Mouse (Mus musculus): ENCODE data around the gene Mvd.

Mvd gene

DNA sequence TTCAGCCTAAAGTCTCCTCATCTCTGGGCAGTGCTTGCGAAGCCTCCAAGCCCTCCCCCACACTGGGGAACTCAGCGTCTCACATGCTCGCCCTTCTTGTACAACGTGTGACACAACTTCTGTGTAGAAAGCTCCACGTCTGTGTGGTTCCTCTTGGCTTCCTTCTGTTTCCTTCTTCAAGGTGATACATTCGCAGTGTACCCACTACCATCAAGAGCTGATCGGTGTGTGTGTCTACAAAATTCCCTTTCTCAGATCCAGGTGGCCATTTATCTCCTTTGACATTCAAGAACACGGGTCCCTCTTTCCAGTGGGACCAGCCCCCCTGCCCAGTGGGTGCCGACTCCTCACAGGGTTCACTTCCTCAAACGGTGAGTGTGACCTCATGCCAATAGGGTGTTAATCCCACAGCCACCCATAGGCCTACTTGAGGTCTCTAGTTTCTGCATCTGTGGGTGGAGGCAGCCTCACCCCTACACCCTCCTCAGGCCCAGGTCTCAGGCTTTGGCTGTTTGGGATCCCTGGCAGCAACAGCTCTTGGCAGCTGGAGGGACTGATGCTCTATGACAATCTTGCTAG is 13.1 kb downstream of the Mvd start:
- no peak for DNase-seq (ENCODE audit: low read depth in 2 of 2, low spot score in 2 of 2)

DNA sequence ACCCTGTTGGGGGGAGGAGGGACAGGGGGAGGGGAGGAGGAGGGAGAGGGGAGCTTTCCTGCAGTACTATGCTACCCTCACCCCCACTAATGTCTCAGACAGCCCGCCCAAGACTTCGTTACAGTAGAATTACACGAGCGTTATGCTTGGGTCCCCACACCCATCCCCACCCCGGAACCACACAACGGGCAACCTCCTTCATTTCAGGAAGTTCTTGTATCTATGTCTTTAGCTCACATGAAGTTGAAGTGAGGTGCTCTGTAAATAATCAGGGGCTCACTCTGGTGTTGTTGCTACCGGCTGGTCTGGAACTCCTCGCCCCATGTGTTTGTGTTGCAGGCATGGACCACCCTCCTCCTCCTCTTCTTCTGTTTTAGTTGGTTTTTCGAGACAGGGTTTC is 15.1 kb downstream of the Mvd start:
- DNase-seq (ENCODE audit: low read depth in 2 of 2, low spot score in 2 of 2) = no peak

DNA sequence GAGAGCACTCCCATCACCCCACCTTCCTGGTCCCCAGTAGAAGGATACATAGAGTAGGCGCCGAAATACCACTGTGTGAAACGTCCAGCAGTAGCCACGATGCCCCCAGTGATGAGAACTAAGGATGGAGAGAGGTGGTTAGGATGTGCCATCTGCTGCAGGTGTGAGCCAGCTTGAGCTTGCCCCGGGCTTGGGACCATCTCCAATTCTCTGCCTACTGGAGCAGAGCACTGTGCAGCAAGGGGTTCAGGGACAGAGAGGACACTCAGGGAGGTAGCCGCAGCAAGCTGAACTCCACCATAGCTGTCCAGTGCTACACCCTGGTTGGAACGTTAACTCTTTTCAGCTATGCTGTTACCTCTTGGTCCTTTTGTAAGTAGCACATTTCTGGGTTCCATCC is 15.6 kb downstream of the Mvd start:
- no peak for DNase-seq (ENCODE audit: low read depth in 2 of 2, low spot score in 2 of 2)

DNA sequence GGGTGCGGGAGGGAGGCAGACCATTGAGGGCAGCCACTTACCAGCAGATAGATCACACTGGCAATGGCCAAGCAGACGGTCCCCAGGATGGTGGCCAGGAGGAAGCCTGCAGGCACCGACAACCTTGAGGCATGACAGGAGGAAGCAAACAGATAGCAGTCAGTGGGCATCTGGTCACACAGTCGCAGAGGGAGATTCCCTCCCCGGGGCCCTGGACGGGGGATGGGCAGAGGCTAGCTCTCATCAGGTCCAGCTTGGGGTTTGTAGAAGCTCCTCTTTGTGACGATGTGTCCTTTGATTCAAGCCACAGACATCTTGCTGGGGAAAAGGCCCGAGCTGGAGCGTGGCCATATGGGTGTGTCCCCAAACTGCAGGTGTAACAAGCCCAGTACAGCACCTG is 17.1 kb downstream of the Mvd start:
- DNase-seq (ENCODE audit: low read depth in 2 of 2, low spot score in 2 of 2) = no peak

DNA sequence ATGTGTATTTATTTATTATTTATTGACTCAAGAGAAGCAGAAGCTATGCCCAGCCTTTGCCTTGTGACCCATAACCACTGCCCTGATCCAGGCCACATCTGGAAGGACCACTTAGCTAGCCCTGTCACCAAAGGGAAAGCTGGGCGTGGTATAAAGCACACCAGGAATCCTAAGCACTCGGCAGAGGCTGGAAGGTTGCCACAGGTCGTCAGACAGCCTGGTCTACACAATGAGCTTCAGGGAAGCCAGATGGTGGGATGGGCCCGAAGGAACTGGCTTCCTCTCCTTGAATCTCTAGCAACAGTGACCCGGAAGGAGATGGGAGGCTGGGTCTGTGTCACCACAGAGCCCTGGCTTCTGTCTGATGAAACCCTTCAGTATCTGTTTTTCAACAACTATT is 19.6 kb downstream of the Mvd start:
- DNase-seq (ENCODE audit: low read depth in 2 of 2, low spot score in 2 of 2) = no peak

DNA sequence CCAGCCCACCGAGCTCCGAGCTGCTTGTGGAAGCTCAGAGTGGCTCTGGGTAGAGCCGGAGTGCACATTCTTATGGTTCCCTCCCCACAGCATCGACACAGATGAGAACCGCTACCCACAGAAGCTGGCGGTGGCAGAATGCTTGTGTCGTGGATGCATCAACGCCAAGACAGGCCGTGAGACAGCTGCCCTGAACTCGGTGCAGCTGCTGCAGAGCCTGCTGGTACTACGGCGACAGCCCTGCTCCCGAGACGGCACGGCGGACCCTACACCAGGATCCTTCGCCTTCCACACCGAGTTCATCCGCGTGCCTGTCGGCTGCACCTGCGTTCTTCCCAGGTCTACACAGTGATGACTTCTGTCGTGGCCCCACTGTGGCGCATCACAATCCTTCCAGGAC is 20.0 kb downstream of the Mvd start:
- DNase-seq (ENCODE audit: low read depth in 2 of 2, low spot score in 2 of 2) = no peak

DNA sequence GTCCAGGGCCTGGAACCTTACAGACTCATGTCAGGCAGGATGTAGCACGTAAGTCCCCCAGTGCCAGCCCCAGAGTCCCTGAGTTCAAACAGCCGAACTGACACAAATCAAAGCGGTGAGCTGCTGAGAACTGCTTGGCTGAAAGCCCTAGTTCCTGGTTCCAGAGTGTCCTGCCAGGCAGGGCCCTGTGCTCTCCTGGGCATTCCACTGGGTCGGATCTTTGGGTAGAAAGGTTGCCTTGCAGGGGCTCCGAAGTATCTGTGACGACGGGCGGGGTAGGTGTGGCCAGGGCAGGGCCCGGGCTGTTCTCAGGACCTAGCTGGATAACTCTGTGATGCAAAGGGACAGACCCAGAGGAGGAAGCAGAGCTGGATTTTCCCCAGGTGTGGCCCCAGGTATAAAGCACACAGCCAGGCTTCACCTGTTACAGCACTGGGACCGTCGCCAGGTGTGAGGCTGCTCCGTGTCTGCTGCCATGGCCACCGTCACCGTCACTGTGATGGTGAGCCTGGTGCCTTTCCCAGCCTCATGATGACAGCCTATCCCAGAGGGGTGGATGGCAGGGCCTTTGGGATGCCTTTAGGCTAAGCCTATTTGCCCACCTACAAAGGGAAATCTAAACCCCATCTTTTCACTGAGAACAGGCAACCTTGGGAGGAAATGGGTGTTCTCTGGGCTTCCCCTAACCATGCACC is 21.7 kb downstream of the Mvd start, which contains the start of gene Il17c:
Il17c (plus strand) TSS at position 645 of the 695 bp plus-strand sequence.
- DNase-seq (ENCODE audit: low read depth in 2 of 2, low spot score in 2 of 2) = no peak

DNA sequence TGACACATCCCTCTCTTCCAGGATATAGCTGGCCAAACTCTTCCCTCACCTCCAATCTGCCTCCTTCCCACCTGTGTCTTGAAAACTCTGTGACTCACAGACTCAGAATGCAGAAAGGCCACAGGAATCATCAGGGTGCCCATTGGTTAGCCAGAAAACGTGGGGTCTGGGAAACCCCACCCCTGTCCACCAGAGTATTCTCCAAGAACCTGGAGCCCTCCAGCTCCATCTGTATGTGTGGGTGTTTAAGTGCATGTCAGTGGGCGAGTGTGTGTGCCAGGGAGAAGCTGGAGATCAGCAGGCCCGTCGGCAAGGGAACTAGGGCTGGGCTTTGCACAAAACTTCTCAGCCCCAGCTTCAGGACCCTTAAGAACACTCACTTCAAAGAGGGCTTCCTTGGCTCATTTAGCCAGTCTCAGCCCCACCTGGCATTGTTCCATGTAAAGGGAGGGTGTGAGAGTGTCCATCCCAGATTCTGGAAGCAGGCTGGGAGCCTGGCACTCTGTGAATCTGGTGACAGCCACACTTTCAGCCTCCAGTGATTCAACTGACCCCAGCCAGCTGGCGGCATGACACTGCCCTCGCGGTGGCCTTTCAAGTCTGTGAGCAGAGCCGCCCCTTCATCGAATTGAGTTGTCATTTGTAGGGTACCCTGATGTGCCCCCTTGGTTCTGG is 23.2 kb downstream of the Mvd start:
- DNase-seq (ENCODE audit: low read depth in 2 of 2, low spot score in 2 of 2) = no peak

DNA sequence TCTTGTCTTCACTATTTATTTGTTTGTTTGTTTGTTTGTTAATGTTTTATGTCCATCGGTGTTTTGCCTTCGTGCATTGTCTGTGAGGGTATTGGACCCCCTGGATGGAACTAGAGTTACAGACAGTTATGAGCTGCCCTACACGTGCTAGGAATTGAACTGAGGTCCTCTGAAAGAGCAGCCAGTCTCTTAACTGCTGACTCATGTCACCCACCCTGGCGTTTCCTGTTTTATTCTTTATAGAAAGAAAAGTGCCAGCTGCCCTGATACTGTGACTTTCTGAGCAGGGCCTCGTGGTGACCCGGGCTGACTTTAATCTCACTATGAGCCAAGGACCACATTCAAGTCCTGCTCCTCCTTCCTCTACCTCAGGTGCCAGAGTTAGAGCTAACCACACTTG is 27.7 kb downstream of the Mvd start:
- DNase-seq (ENCODE audit: low read depth in 2 of 2, low spot score in 2 of 2) = no peak

DNA sequence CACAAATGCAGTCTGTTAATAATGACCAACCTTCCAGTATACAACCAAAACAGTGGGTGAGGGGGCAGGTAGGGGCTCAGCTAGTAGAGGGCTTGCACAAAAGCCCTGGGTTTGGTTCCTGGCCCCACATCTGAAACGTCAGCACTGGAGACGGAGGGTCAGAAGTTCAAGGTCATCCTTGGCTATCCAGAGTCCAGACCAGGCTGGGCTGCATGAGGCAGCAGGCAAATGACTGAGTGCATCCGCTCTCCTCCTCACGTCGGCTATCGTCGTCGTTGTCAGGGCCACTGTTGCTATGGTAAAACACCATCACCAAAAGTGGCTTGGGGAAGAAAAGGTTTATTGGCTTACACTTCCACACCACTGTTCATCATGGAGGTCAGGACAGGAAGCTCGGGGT is 28.9 kb downstream of the Mvd start:
- no peak for DNase-seq (ENCODE audit: low read depth in 2 of 2, low spot score in 2 of 2)

DNA sequence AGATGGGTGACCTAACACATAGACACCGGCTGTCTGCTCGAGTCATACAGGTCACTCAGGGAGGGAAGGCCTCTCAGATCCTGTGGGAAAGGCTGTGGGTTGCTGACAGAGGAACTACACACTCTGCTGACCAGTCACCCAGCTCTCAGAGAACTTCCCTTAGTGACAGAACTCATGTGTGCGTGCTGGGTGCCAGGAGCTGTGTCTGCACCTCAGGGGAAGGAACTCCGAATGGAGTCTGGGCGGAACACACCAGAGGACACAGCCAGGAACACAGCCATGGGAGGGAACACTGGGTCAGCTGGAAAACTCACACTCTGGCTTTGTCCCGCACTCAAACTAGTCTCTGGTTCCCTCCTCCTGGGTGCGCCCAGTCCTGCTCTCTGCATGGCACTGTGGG is 35.5 kb downstream of the Mvd start:
- DNase-seq (ENCODE audit: low read depth in 2 of 2, low spot score in 2 of 2) = no peak

DNA sequence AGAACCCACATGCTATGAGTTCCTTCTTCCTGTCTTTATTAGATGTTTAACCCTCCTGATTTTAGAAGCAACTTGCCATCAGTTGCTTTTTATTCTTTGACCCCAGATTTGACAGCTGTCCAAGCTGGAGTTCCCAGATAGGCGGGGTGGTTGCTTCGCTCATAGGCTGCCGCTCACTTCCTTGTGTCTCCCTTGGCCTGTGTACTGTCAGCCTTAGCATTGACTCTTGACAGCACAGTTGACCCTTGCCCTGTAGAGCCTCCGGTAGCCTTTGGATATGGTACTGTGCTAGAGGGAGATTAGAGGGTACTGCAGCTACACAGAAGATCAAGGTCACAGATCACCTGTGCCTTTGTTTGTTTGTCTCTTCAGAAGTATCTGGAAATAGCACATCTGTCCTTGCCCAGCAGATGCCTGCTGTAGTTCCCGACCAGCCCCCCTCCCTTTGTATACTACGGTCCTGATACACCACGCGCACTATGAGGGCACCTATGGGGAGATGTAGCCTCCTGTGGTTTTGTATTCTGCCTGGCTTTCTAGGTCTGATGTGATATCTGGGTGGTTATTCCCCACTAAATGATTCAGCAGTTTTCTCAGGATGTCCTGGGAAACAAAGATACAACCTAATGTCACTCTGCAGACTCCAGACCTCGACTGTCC is 37.9 kb downstream of the Mvd start:
- DNase-seq (ENCODE audit: low read depth in 2 of 2, low spot score in 2 of 2) = no peak

DNA sequence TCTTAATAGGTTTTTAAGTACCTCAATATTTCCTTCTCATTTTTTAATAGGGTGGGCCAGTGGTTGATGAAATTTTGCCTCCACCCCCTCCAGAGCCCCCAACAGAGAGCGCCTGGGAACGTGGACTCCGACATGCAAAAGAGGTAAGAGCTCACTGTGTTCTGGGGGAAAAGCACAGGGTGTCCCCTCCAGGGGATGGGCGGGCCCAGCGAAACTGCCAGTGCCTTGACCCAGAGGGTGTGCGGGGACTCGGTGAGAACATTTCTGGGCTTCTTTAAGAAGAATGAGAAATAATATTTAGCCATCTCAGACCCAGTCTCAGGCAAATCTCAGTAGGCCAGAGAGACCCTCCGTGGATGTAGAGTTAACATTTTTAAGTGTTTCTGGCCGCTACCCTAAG is 45.0 kb downstream of the Mvd start:
- DNase-seq (ENCODE audit: low read depth in 2 of 2, low spot score in 2 of 2) = no peak

DNA sequence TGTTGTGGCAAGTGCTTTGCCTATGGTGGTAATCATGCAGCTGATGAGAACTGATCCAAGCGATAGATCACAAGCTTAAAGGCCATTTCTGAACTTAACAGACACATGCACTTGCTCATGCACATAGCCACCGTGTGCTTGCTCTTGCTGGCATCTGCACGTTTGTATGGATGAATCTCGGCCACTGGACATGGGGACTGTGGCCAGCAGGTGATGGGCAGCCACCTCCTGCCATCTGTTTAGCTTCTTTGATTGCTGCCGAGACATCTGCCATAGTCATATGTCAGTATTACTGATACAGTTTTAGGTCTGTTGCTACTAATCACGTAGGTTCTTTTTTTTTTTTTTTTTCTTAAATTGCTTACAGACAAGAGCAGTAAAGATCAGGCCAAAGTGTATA is 47.9 kb downstream of the Mvd start:
- DNase-seq (ENCODE audit: low read depth in 2 of 2, low spot score in 2 of 2) = no peak

DNA sequence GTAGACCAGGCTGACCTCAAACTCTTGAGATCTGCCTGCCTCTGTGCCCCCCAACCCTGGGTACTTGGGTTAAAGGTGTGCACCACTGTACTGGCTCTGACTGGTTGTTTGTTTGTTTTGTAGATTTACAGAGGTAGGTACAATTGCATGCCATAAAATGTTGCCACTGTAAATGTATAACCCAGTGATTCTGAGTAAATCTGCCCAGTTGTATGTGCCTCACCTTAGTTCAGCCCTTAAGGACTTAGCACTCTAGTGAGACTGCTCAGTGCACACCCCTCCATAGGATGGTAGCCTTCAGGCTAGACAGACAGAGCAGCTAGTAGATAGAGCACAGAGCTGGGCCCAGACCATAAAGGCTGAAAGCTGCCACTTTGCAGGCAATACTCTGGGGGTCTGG is 49.5 kb downstream of the Mvd start:
- DNase-seq (ENCODE audit: low read depth in 2 of 2, low spot score in 2 of 2) = no peak

DNA sequence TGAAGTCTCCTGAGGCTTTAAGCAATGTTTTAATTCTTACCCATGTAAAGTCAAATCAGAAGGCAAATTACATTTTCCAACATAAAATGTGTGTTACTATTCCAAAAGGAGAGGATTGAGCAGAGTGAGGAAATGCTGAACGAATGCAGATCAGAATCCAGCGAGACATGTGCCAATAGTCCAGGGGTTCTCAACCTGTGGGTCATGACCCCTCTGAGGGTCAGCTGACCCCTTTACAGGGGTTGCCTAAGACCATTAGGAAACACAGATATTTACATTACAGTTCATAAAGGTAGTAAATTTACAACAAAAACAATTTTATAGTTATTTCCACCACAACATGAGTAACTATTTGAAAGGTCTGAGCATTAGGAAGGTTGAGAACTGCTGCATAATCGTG is 52.5 kb downstream of the Mvd start:
- DNase-seq (ENCODE audit: low read depth in 2 of 2, low spot score in 2 of 2) = no peak

DNA sequence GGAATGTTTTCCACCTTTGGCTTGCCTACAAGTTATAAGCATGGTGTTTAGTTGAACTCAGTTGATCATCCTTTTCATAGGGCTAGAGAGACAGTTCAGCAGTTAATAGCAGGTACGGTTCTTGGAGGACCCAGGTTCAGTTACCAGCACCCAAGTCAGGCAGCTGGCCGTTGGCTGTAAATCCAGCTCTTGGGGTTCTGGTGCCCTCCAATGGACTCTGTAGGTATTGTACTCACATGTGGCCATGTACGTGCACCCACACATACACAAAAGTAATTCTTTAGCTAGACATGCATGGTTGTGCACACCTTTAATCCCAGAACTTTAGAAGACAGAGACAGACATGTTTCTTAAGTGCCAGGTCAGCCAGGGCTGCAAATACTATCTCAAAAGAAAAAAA is 53.9 kb downstream of the Mvd start:
- no peak for DNase-seq (ENCODE audit: low read depth in 2 of 2, low spot score in 2 of 2)
